Mouse (Mus musculus) adrenal gland, postnatal 14 days (tissue): Measurements from ENCODE around the gene Jup. TPM values are rescaled to one million over a fixed set of nuclear protein-coding genes. Genes with fewer than 3 reads are reported as not detected.
"Not testable (repeated sequence)": the region's sequence is repeated elsewhere in the genome, so short reads cannot be mapped to it uniquely, and the experiment has no call there.

Experiments used
- DNase-seq: peaks from one replicate; pipeline ENCODE4 v3.0.0; 2021; ENCODE audit warnings: mixed read lengths
- total RNA-seq: library from RNA; stranded (reverse); gene quantifications from 2 replicates; pipeline ENCODE4 v1.2.3, GENCODE M21; 2021

Gene Jup
- total RNA-seq, 1 experiment from 2014 or later, result 101 TPM

- DNase-seq, result peak; percentile 75
Measured at GRCm38 (mm10) chr11:100391081-100391883, 6.3 kb downstream of the Jup start.

GRCm38 (mm10) chr11:100389931-100390445, 7.6 kb downstream of the Jup start:
- peak; percentile 66 for DNase-seq

- peak; percentile 76 for DNase-seq
Measured at GRCm38 (mm10) chr11:100388588-100388987, 9.0 kb downstream of the Jup start.

- DNase-seq, result peak; percentile 59
Measured at GRCm38 (mm10) chr11:100387589-100388375, 9.8 kb downstream of the Jup start.

- DNase-seq, result no peak
Measured at GRCm38 (mm10) chr11:100387111-100387510, 10.5 kb downstream of the Jup start.

GRCm38 (mm10) chr11:100386586-100386985, 11.0 kb downstream of the Jup start:
- no peak for DNase-seq

GRCm38 (mm10) chr11:100385016-100385415, 12.5 kb downstream of the Jup start:
- DNase-seq, result no peak

GRCm38 (mm10) chr11:100382682-100383081, 14.9 kb downstream of the Jup start:
- DNase-seq, result no peak

GRCm38 (mm10) chr11:100379311-100379710, 18.3 kb downstream of the Jup start:
- no peak for DNase-seq

GRCm38 (mm10) chr11:100378446-100378845, 19.1 kb downstream of the Jup start:
- DNase-seq, result no peak

GRCm38 (mm10) chr11:100377989-100378388, 19.6 kb downstream of the Jup start:
- no peak for DNase-seq

GRCm38 (mm10) chr11:100376746-100377389, 20.7 kb downstream of the Jup start:
- DNase-seq, result peak; percentile 20

GRCm38 (mm10) chr11:100376005-100376404, 21.6 kb downstream of the Jup start:
- DNase-seq, result no peak

GRCm38 (mm10) chr11:100375127-100375526, 22.4 kb downstream of the Jup start:
- DNase-seq, result no peak

GRCm38 (mm10) chr11:100371981-100372558, 25.5 kb downstream of the Jup start:
- no peak for DNase-seq

- no peak for DNase-seq
Measured at GRCm38 (mm10) chr11:100369822-100370221, 27.7 kb downstream of the Jup start.

GRCm38 (mm10) chr11:100369145-100369544, 28.4 kb downstream of the Jup start:
- no peak for DNase-seq

GRCm38 (mm10) chr11:100362979-100363562, 34.5 kb downstream of the Jup start:
- DNase-seq, result peak; percentile 83

- peak; percentile 88 for DNase-seq
Measured at GRCm38 (mm10) chr11:100362209-100362978, 35.2 kb downstream of the Jup start.

- not testable (repeated sequence) for DNase-seq
Measured at GRCm38 (mm10) chr11:100361059-100361458, 36.5 kb downstream of the Jup start.

GRCm38 (mm10) chr11:100360175-100360574, 37.4 kb downstream of the Jup start:
- DNase-seq, result no peak
